Mouse (Mus musculus): ENCODE measurements around the gene Actb. TPM values are rescaled to one million over a fixed set of nuclear protein-coding genes. Genes with fewer than 3 reads are reported as not detected.
A peak's percentile ranks its signal among the peaks of the same experiment; 100 is the strongest.

Gene Actb
- polyA plus RNA-seq, 1 experiment = 3,823 TPM

- TF ChIP-seq POLR2A (IDR thresholded peaks at IDR 0.05; ENCODE audit: insufficient read depth, low read length) = no peak
- no peak for TF ChIP-seq CTCF (IDR thresholded peaks at IDR 0.05; ENCODE audit: low read depth, low read length)
- no peak for TF ChIP-seq EP300 (IDR thresholded peaks at IDR 0.05; ENCODE audit: insufficient read depth, low read depth, low read length)
- peaks cover 11% of the 10 kb centered on the region for H3K4me1 ChIP-seq (ENCODE audit: control insufficient read depth, insufficient read depth, low read length)
- 0 out of 2 replicates have a peak overlapping the region, but pooled peaks have one; percentile 5 for H3K9ac ChIP-seq (ENCODE audit: low read depth, poor library complexity, severe bottlenecking)
- peaks cover 8% of the 10 kb centered on the region for H3K36me3 ChIP-seq (ENCODE audit: control insufficient read depth, insufficient read depth, low read length, poor library complexity, severe bottlenecking)
- no peak overlapping the region for H3K4me3 ChIP-seq (ENCODE audit: low read depth, low read length)
- no peaks in the 10 kb centered on the region for H3K9me3 ChIP-seq (replicated peaks; ENCODE audit: control insufficient read depth, insufficient read depth, low read length, poor library complexity, severe bottlenecking)
- peak overlapping the region; percentile 71 for H3K27ac ChIP-seq (ENCODE audit: insufficient read depth, low read length)
- no peaks in the 10 kb centered on the region for H3K27me3 ChIP-seq (ENCODE audit: control insufficient read depth, insufficient read depth, low read length, poor library complexity, severe bottlenecking)
Observed at GRCm38 (mm10) chr5:142909576-142910278, 3.2 kb upstream of the Actb start.

DNA sequence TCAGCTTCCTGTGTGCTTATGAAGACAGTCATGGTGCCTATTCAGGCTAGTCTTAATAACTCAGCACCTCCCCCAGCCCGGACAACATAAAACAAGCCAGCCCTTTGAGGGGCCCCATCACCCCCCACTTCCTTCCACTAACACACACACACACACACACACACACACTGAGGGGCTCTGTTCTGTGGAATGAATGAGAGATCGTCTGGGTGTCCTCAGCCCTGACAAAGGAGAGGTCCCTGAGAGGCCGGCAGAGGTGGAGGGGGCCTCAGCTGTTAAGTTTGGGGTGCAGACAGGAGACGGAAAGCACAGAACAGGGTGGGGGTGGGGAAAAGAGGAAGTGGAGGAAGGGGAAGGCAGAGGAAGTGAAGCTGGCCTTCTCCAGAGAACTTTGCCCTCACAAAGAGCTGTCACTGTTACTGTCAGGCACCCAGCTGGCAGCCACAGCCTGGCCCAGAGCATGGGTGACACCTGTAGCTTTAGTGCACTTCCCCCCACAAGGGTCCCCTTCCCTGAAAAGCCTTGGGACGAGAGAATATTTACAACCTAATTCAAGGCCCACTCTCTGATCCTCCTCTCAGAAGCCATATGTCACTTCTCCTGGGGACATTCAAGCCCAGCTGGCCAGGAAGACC is 2.5 kb upstream of the Actb start:
- H3K27me3 ChIP-seq (ENCODE audit: control insufficient read depth, insufficient read depth, low read length, poor library complexity, severe bottlenecking) = no peaks in the 10 kb centered on the region
- peaks cover 11% of the 10 kb centered on the region for H3K4me1 ChIP-seq (ENCODE audit: control insufficient read depth, insufficient read depth, low read length)
- H3K4me3 ChIP-seq (ENCODE audit: low read depth, low read length) = no peak overlapping the region

DNA sequence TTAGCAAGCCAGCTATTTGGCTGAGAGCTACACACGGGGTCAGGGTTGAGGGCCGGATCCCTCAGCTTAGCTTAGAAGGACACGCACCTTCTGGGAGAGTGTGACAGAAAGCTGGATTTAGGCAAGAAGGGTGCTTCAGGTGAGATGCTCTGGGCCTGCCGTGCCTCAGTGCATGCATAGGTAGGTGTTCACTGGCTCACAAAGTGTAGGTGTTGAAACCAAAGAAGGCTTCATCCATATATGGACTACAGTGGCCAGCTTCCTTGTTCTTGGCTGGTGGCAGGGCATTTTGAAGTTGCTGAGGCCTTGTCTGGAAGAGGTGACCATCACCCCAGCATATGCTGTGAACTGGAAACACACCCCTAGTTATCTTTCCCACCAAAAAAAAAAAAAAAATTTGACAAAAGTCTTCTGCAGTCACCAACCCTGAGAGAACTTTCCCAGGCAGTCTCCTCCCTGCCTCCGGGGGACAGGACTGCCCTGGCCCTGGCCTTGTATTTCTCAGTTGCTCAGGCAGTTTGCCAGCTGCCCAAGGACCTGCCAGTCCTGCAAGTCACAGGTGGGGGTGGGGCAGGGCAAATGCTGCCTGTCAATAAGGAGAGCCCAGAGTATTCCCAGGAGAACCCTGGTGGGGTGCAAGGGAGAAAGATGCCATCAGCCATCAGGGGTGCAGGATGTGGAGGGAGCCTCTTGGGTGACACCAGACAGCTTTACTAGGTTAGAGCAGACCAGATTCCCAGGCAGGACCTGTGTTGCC is 1.4 kb upstream of the Actb start:
- H3K4me3 ChIP-seq (ENCODE audit: low read depth, low read length) = no peak overlapping the region
- H3K27ac ChIP-seq (ENCODE audit: insufficient read depth, low read length) = no peak overlapping the region
- H3K27me3 ChIP-seq (ENCODE audit: control insufficient read depth, insufficient read depth, low read length, poor library complexity, severe bottlenecking) = no peaks in the 10 kb centered on the region
- H3K4me1 ChIP-seq (ENCODE audit: control insufficient read depth, insufficient read depth, low read length) = peaks cover 11% of the 10 kb centered on the region
- 0 out of 2 replicates have a peak overlapping the region, but pooled peaks have one; percentile 97 for H3K9ac ChIP-seq (ENCODE audit: low read depth, poor library complexity, severe bottlenecking)
- no peaks in the 10 kb centered on the region for H3K9me3 ChIP-seq (replicated peaks; ENCODE audit: control insufficient read depth, insufficient read depth, low read length, poor library complexity, severe bottlenecking)
- TF ChIP-seq CTCF (IDR thresholded peaks at IDR 0.05; ENCODE audit: low read depth, low read length) (no peak), POLR2A (IDR thresholded peaks at IDR 0.05; ENCODE audit: insufficient read depth, low read length) (no peak), EP300 (IDR thresholded peaks at IDR 0.05; ENCODE audit: insufficient read depth, low read depth, low read length) (no peak)
- peaks cover 25% of the 10 kb centered on the region for H3K36me3 ChIP-seq (ENCODE audit: control insufficient read depth, insufficient read depth, low read length, poor library complexity, severe bottlenecking)

More for the DNA sequence above, 2.5 kb upstream of the Actb start:
- peak overlapping the region; percentile 71; the same call in 1 of the 2 replicates for H3K27ac ChIP-seq (ENCODE audit: insufficient read depth, low read length)
- H3K9ac ChIP-seq (ENCODE audit: low read depth, poor library complexity, severe bottlenecking) = no peak overlapping the region
- H3K36me3 ChIP-seq (ENCODE audit: control insufficient read depth, insufficient read depth, low read length, poor library complexity, severe bottlenecking) = peaks cover 14% of the 10 kb centered on the region
- TF ChIP-seq CTCF (IDR thresholded peaks at IDR 0.05; ENCODE audit: low read depth, low read length) = no peak
- TF ChIP-seq POLR2A (IDR thresholded peaks at IDR 0.05; ENCODE audit: insufficient read depth, low read length) = no peak
- no peak for TF ChIP-seq EP300 (IDR thresholded peaks at IDR 0.05; ENCODE audit: insufficient read depth, low read depth, low read length)
- no peaks in the 10 kb centered on the region for H3K9me3 ChIP-seq (replicated peaks; ENCODE audit: control insufficient read depth, insufficient read depth, low read length, poor library complexity, severe bottlenecking)

GRCm38 (mm10) chr5:142907048-142907802 is 671 bp upstream of the Actb start:
- TF ChIP-seq EP300 (IDR thresholded peaks at IDR 0.05; ENCODE audit: insufficient read depth, low read depth, low read length) = no peak
- TF ChIP-seq CTCF (IDR thresholded peaks at IDR 0.05; ENCODE audit: low read depth, low read length) = no peak
- no peak for TF ChIP-seq POLR2A (IDR thresholded peaks at IDR 0.05; ENCODE audit: insufficient read depth, low read length)
- Histone ChIP-seq H3K27me3 (ENCODE audit: control insufficient read depth, insufficient read depth, low read length, poor library complexity, severe bottlenecking) (no peaks in the 10 kb centered on the region), H3K27ac (ENCODE audit: insufficient read depth, low read length) (peak overlapping the region; percentile 52), H3K36me3 (ENCODE audit: control insufficient read depth, insufficient read depth, low read length, poor library complexity, severe bottlenecking) (peaks cover 33% of the 10 kb centered on the region), H3K4me1 (ENCODE audit: control insufficient read depth, insufficient read depth, low read length) (peaks cover 6% of the 10 kb centered on the region), H3K4me3 (ENCODE audit: low read depth, low read length) (peak overlapping the region; percentile 62), H3K9me3 (replicated peaks; ENCODE audit: control insufficient read depth, insufficient read depth, low read length, poor library complexity, severe bottlenecking) (no peaks in the 10 kb centered on the region), H3K9ac (ENCODE audit: low read depth, poor library complexity, severe bottlenecking) (peak overlapping the region; percentile 97)

DNA sequence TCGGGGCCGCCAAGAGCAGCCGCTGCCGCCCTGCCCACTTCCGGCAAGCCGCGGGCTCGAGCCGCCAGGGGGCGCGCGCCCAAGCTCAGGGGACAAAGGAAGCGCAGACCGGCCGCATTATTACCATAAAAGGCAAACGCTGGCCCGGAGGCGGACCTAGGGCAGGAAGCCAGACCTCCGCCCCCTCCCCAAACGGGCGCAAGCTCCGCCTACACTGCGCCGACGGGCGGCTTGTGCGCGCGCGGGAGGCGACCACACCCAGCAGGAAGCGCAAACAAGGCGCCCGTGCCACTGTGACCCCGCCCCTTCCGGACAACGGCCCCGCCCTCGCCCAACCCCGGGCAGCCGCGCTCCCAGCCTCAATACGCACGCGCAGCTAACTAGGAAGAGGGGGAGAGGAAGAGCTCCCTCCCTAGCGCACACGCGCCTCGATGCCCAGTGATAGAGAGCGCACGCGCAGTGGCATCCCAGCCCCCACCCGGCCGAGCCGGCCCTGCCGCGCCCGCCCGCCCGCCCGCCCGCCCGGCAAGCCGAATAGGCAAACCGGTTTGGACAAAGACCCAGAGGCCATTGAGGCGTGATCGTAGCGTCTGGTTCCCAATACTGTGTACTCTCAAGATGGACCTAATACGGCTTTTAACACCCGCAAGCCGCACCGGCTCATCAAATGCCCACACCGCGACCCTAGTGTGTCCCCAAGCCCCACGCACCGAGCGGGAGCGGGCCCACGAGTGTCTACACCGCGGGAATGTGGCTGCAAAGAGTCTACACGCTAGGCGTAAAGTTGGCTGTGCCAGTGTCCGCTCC is 626 bp downstream of the Actb start:
- H3K36me3 ChIP-seq (ENCODE audit: control insufficient read depth, insufficient read depth, low read length, poor library complexity, severe bottlenecking) = peaks cover 34% of the 10 kb centered on the region
- peaks cover 6% of the 10 kb centered on the region for H3K4me1 ChIP-seq (ENCODE audit: control insufficient read depth, insufficient read depth, low read length)
- peak overlapping the region; percentile 97 for H3K9ac ChIP-seq (ENCODE audit: low read depth, poor library complexity, severe bottlenecking)
- H3K4me3 ChIP-seq (ENCODE audit: low read depth, low read length) = peak overlapping the region; percentile 94
- H3K9me3 ChIP-seq (replicated peaks; ENCODE audit: control insufficient read depth, insufficient read depth, low read length, poor library complexity, severe bottlenecking) = no peaks in the 10 kb centered on the region
- H3K27ac ChIP-seq (ENCODE audit: insufficient read depth, low read length) = peak overlapping the region; percentile 90
- no peaks in the 10 kb centered on the region for H3K27me3 ChIP-seq (ENCODE audit: control insufficient read depth, insufficient read depth, low read length, poor library complexity, severe bottlenecking)
- TF ChIP-seq CTCF (IDR thresholded peaks at IDR 0.05; ENCODE audit: low read depth, low read length) (peak; percentile 70), POLR2A (IDR thresholded peaks at IDR 0.05; ENCODE audit: insufficient read depth, low read length) (peak; percentile 43), EP300 (IDR thresholded peaks at IDR 0.05; ENCODE audit: insufficient read depth, low read depth, low read length) (peak; percentile 68; the same call in 1 of the 2 replicates)
